Mouse (Mus musculus) myocyte (in vitro differentiated cells): ENCODE measurements around the gene C1ql1. TPM values are rescaled to one million over a fixed set of nuclear protein-coding genes. Genes with fewer than 3 reads are reported as not detected.

Source experiments
- H3K27me3 ChIP-seq: one replicate; pipeline ENCODE4 v1.6.1; 2011; ENCODE audit not compliant: control insufficient read depth, insufficient read depth, insufficient read length
- H3K36me3 ChIP-seq: one replicate; pipeline ENCODE4 v1.6.1; 2011; ENCODE audit not compliant: control insufficient read depth, insufficient read depth
- H3K4me2 ChIP-seq: one replicate; pipeline ENCODE4 v1.6.1; 2011; ENCODE audit warnings: low read depth, control low read depth
- H3K4me3 ChIP-seq: one replicate; pipeline ENCODE4 v1.5.1; 2011; ENCODE audit warnings: mild to moderate bottlenecking, control low read depth, moderate library complexity
- H3K79me2 ChIP-seq: one replicate; pipeline ENCODE4 v1.6.1; 2011; ENCODE audit not compliant: control insufficient read depth, insufficient read depth
- H3ac ChIP-seq: one replicate; pipeline ENCODE4 v1.6.1; 2011; ENCODE audit not compliant: control insufficient read depth, insufficient read length
- CEBPB ChIP-seq: IDR thresholded peaks from 2 replicates; pipeline ENCODE4 v1.6.1; 2011; ENCODE audit warnings: mild to moderate bottlenecking, moderate library complexity; ENCODE audit not compliant: poor library complexity, insufficient read depth, severe bottlenecking
- E2F4 ChIP-seq: IDR thresholded peaks from one replicate; pipeline ENCODE4 v1.6.1; 2011; ENCODE audit warnings: mild to moderate bottlenecking, control low read depth, moderate library complexity; ENCODE audit not compliant: insufficient read depth
- MAX ChIP-seq: IDR thresholded peaks from one replicate; pipeline ENCODE4 v1.6.1; 2011; ENCODE audit warnings: low read depth, mild to moderate bottlenecking, control low read depth
- MYOD1 ChIP-seq, 3 experiments: IDR thresholded peaks; one replicate each; pipeline ENCODE4 v1.6.1; 2011; ENCODE audit warnings: control low read depth in 2 of 3, low read depth in 2 of 3, mild to moderate bottlenecking in 2 of 3, moderate library complexity in 1 of 3; ENCODE audit not compliant: insufficient read length in 2 of 3, control insufficient read depth in 1 of 3
- MYOG ChIP-seq, 3 experiments: IDR thresholded peaks; one replicate each; pipeline ENCODE4 v1.6.1; 2011; ENCODE audit warnings: control low read depth in 2 of 3, low read depth in 2 of 3, mild to moderate bottlenecking in 2 of 3; ENCODE audit not compliant: insufficient read length in 2 of 3, control insufficient read depth in 1 of 3, insufficient read depth in 1 of 3
- POLR2A ChIP-seq: IDR thresholded peaks from one replicate; pipeline ENCODE4 v1.6.1; 2011; ENCODE audit warnings: low read depth, mild to moderate bottlenecking, control low read depth, moderate library complexity; ENCODE audit not compliant: insufficient read length
- POLR2AphosphoS2 ChIP-seq: IDR thresholded peaks from one replicate; pipeline ENCODE4 v1.6.1; 2011; ENCODE audit warnings: low read depth, control low read depth; ENCODE audit not compliant: insufficient read length
- REST ChIP-seq: IDR thresholded peaks from one replicate; pipeline ENCODE4 v1.6.1; 2011; ENCODE audit warnings: mild to moderate bottlenecking, control low read depth, moderate library complexity; ENCODE audit not compliant: insufficient read depth, insufficient read length
- SRF ChIP-seq: IDR thresholded peaks from one replicate; pipeline ENCODE4 v1.6.1; 2011; ENCODE audit warnings: low read depth; ENCODE audit not compliant: control insufficient read depth, insufficient read length
- TCF12 ChIP-seq: IDR thresholded peaks from one replicate; pipeline ENCODE4 v1.6.1; 2011; ENCODE audit warnings: mild to moderate bottlenecking, control low read depth; ENCODE audit not compliant: poor library complexity, insufficient read depth, severe bottlenecking
- TCF3 ChIP-seq: IDR thresholded peaks from one replicate; pipeline ENCODE4 v1.6.1; 2011; ENCODE audit warnings: low read depth, control low read depth; ENCODE audit not compliant: insufficient read length
- USF1 ChIP-seq: IDR thresholded peaks from one replicate; pipeline ENCODE4 v1.6.1; 2011; ENCODE audit warnings: low read depth, mild to moderate bottlenecking, control low read depth, moderate library complexity
- polyA plus RNA-seq: library from polyadenylated mRNA; unstranded; fragments of >200 nt; fragmentation: generic; extraction: Trizol; gene quantifications from one replicate; pipeline ENCODE4 v1.2.1, GENCODE M21; 2012; ENCODE audit warnings: missing spikeins

Gene C1ql1
- polyA plus RNA-seq, 1 experiment = 0.74 TPM

DNA sequence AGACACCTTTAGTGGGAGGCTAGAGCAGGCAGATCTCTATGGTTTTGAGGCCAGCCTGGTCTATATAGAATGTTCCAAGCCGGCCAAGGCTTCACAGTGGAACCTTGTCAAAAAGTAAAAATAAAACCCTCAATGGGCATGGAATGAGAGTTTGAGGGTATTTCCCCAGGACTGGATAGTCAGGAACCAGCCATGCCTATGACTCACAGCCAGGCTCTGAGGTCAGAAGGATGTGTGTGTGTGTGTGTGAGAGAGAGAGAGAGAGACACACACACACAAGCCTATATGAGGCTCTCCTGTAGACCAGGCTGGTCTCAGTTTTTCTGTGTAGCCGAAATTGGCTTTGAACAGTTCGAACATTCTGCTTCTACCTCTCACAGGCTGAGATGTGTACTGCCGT, 51.8 kb downstream of the C1ql1 start:
- no peak overlapping the region for H3ac ChIP-seq
- no peak overlapping the region for H3K4me3 ChIP-seq
- no peaks in the 10 kb centered on the region for H3K36me3 ChIP-seq
- H3K79me2 ChIP-seq = no peaks in the 10 kb centered on the region
- TF ChIP-seq POLR2AphosphoS2 (no peak), CEBPB (no peak), E2F4 (no peak)
- H3K4me2 ChIP-seq = no peak overlapping the region
- H3K27me3 ChIP-seq = no peaks in the 10 kb centered on the region

DNA sequence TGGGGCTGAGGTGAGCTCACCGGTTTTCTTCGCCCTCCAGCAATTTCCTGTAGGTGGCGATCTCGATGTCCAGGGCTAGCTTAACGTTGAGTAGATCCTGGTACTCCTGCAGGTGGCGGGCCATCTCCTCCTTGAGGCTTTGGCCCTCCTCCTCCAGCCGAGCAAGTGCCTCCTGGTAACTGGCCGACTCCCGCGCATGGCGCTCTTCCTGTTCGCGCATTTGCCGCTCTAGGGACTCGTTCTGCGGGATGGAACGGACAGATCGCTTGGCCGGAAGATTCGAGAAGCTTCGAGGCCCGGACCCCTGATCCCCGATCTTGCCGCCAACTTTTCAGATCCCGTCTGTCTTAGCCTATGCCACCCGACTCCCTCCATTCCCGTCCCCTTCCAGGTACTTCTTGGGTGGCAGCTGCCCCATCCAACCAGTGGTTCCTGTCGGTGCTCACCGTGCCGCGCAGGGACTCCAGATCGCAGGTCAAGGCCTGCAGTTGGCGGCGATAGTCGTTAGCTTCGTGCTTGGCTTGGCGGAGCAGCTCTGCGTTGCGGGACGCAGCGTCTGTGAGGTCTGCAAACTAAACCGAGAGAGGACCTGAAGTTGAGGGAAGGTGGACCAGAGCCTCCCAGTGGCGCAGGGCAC, 53.4 kb downstream of the C1ql1 start:
- Histone ChIP-seq H3ac (no peak overlapping the region), H3K27me3 (no peaks in the 10 kb centered on the region), H3K79me2 (no peaks in the 10 kb centered on the region), H3K4me2 (no peak overlapping the region), H3K4me3 (no peak overlapping the region), H3K36me3 (no peaks in the 10 kb centered on the region)
- TF ChIP-seq E2F4 = no peak
- no peak for TF ChIP-seq TCF3
- TF ChIP-seq MYOG (IDR thresholded peaks at IDR 0.05; ENCODE audit: control insufficient read depth in 1 of 3, insufficient read depth in 1 of 3, insufficient read length in 2 of 3, low read depth in 2 of 3) = no peak
- no peak for TF ChIP-seq REST
- TF ChIP-seq MYOD1 (IDR thresholded peaks at IDR 0.05; ENCODE audit: control insufficient read depth in 1 of 3, insufficient read length in 2 of 3, low read depth in 2 of 3) = no peak
- no peak for TF ChIP-seq POLR2A
- no peak for TF ChIP-seq MAX
- TF ChIP-seq CEBPB = no peak
- TF ChIP-seq POLR2AphosphoS2 = no peak
- no peak for TF ChIP-seq SRF
- no peak for TF ChIP-seq TCF12

DNA sequence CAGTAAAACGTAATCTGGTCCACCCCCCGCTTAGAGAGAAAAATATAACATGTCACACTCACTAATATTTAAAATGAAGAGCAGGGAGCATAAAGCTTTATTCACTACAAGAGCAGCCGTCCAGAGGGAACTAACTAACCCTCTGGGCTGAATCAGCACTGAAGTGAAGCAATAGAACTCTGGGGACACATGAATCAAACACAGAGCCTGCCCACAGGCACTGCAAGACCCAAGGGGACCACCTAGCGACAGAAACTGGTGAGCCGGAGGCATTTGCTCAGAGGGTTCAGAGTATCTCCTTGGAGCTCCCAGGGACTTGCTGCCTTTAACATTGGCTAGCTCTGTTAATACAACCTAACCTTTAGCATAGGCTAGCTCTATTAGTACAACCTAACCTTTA, 56.4 kb downstream of the C1ql1 start:
- Histone ChIP-seq H3K4me3 (no peak overlapping the region), H3ac (no peak overlapping the region), H3K27me3 (peaks cover 9% of the 10 kb centered on the region), H3K36me3 (no peaks in the 10 kb centered on the region), H3K79me2 (no peaks in the 10 kb centered on the region), H3K4me2 (no peak overlapping the region)
- TF ChIP-seq MYOG (IDR thresholded peaks at IDR 0.05; ENCODE audit: control insufficient read depth in 1 of 3, insufficient read depth in 1 of 3, insufficient read length in 2 of 3, low read depth in 2 of 3) (no peak), CEBPB (peak; percentile 39; the same call in 1 of the 2 replicates), POLR2AphosphoS2 (no peak), USF1 (no peak), TCF12 (no peak), SRF (no peak), REST (no peak), E2F4 (no peak)

Other genes with a start within 250 kb of the C1ql1 start
- gene Ccdc43, start 248.9 kb downstream of the C1ql1 start, polyA plus RNA-seq = 26.8 TPM
- 0.19 TPM for gene Adam11, start 185.2 kb downstream of the C1ql1 start, polyA plus RNA-seq
- 10.3 TPM for gene Gjc1, start 127.0 kb downstream of the C1ql1 start, polyA plus RNA-seq
- gene Higd1b, start 110.8 kb downstream of the C1ql1 start, polyA plus RNA-seq = not detected
- gene Eftud2, start 65.7 kb downstream of the C1ql1 start, polyA plus RNA-seq = 104 TPM
- 1.4 TPM for gene Ccdc103, start 65.5 kb downstream of the C1ql1 start, polyA plus RNA-seq
- gene Fam187a, start 61.5 kb downstream of the C1ql1 start, polyA plus RNA-seq = not detected
- 0.16 TPM for gene Gfap, start 45.8 kb downstream of the C1ql1 start, polyA plus RNA-seq
- 18.4 TPM for gene Kif18b, start 21.6 kb downstream of the C1ql1 start, polyA plus RNA-seq
- 77.1 TPM for gene Nmt1, start 81.5 kb upstream of the C1ql1 start, polyA plus RNA-seq
- 199 TPM for gene Dcakd, start 81.6 kb upstream of the C1ql1 start, polyA plus RNA-seq
- 20.6 TPM for gene Plcd3, start 155.0 kb upstream of the C1ql1 start, polyA plus RNA-seq
- gene Acbd4, start 155.0 kb upstream of the C1ql1 start, polyA plus RNA-seq = 55.2 TPM
- gene Hexim1, start 169.5 kb upstream of the C1ql1 start, polyA plus RNA-seq = 18.7 TPM
- gene Hexim2, start 185.7 kb upstream of the C1ql1 start, polyA plus RNA-seq = 8.8 TPM
- gene Fmnl1, start 224.4 kb upstream of the C1ql1 start, polyA plus RNA-seq = 15.6 TPM